13 mouse cellular contexts compared by ENCODE assay signal in the genomic region with DNA sequence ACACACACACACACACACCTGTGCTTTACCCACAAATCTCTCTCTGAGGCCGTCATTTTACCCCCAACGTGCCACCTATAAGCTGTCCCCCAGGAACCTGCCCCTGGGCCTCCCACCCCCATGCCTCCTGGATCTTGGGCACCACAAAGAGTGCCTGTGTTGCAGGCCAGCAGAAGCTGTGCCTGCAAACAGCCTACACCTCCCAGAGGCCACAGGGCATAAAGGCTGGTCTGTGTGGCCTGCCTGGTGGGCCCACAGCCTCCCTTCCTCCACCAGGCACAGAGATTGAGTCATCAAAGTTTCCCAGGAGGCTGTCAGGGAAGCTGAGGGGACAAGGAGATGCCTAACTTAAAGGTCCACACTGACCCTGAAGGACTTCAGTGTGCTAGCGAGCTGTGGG.
A peak's percentile ranks its signal among the peaks of the same experiment; 100 is the strongest.
DNase-seq lines count a peak whose midpoint lies in the region; ATAC-seq lines count a peak whose summit lies in the region.
"Had no signal": no experiment of that assay in that cellular context is flagged by ENCODE, and none has a peak within 500 bp of the region (broad histone marks: within the 10 kb centered on the region; RNA-seq: fewer than 3 reads in every experiment).

No protein-coding gene starts in this region.

- peak overlapping the region; percentile 52; the same call in 1 of the 2 replicates for H3K27ac ChIP-seq in embryonic facial prominence, embryonic 14.5 days (replicated peaks; ENCODE audit: low read depth, low read length)
- no peak overlapping the region for H3K27ac ChIP-seq in embryonic facial prominence, embryonic 10.5 days (replicated peaks)
- H3K27ac ChIP-seq in kidney, embryonic 14.5 days (ENCODE audit: low read depth, low read length) = 0 out of 2 replicates have a peak overlapping the region, but pooled peaks have one; percentile 24
- H3K27ac ChIP-seq in hindbrain, embryonic 16.5 days (ENCODE audit: low read depth, low read length) = no peak overlapping the region
- H3K27ac ChIP-seq: forebrain, embryonic 12.5 days had no signal

- H3K36me3 ChIP-seq in embryonic facial prominence, embryonic 14.5 days (ENCODE audit: control insufficient read depth, insufficient read depth, low read length) = no peaks in the 10 kb centered on the region
- no peaks in the 10 kb centered on the region for H3K36me3 ChIP-seq in embryonic facial prominence, embryonic 10.5 days (replicated peaks)
- no peaks in the 10 kb centered on the region for H3K36me3 ChIP-seq in kidney, embryonic 14.5 days (ENCODE audit: control insufficient read depth, insufficient read depth, low read length)
- H3K36me3 ChIP-seq in hindbrain, embryonic 16.5 days (ENCODE audit: control insufficient read depth, insufficient read depth, low read length) = no peaks in the 10 kb centered on the region
- H3K36me3 ChIP-seq: forebrain, embryonic 12.5 days had no signal

- H3K4me2 ChIP-seq in embryonic facial prominence, embryonic 14.5 days (ENCODE audit: low read depth, low read length) = no peak overlapping the region
- H3K4me2 ChIP-seq in kidney, embryonic 14.5 days (replicated peaks; ENCODE audit: low read depth, low read length) = no peak overlapping the region
- H3K4me2 ChIP-seq in hindbrain, embryonic 16.5 days (ENCODE audit: low read length) = no peak overlapping the region
- H3K4me2 ChIP-seq: forebrain, embryonic 12.5 days; liver, embryonic 11.5 days had no signal

- no peak for ATAC-seq in embryonic facial prominence, embryonic 14.5 days (ENCODE audit: low read depth)
- ATAC-seq in kidney, embryonic 14.5 days (ENCODE audit: low FRiP score, low TSS enrichment) = 0 out of 2 replicates have a peak, but pooled peaks have one; percentile 15
- ATAC-seq in hindbrain, embryonic 16.5 days = 0 out of 2 replicates have a peak, but pooled peaks have one; percentile 56
- ATAC-seq: CD4-positive, CD25-positive, alpha-beta regulatory T cell, adult 4 months had no signal

- no peak for DNase-seq in embryonic facial prominence, embryonic 14.5 days (ENCODE audit: low spot score)
- no peak for DNase-seq in embryonic facial prominence, embryonic 10.5 days (ENCODE audit: low spot score)
- DNase-seq in kidney, postnatal 14 days = no peak
- peak; percentile 41 for DNase-seq in 3T3-L1 (ENCODE audit: low read depth, low spot score)
- no peak for DNase-seq in urinary bladder, adult 18-20 months (ENCODE audit: low spot score in 2 of 2)
- DNase-seq in right cerebral cortex, adult 18-20 months = no peak
- DNase-seq: cerebellum, adult 11-12 months; right cerebral cortex, postnatal 25 days had no signal

- no peak overlapping the region for H3K4me3 ChIP-seq in embryonic facial prominence, embryonic 14.5 days (ENCODE audit: low read depth, low read length)
- no peak overlapping the region for H3K4me3 ChIP-seq in embryonic facial prominence, embryonic 10.5 days
- H3K4me3 ChIP-seq in kidney, embryonic 14.5 days (ENCODE audit: low read length) = no peak overlapping the region
- H3K4me3 ChIP-seq in hindbrain, embryonic 16.5 days (ENCODE audit: low read length) = no peak overlapping the region
- H3K4me3 ChIP-seq: forebrain, embryonic 12.5 days had no signal

- no peak overlapping the region for H3K9ac ChIP-seq in embryonic facial prominence, embryonic 14.5 days (ENCODE audit: low read depth, low read length)
- no peak overlapping the region for H3K9ac ChIP-seq in kidney, embryonic 14.5 days (ENCODE audit: low read depth, low read length)
- no peak overlapping the region for H3K9ac ChIP-seq in hindbrain, embryonic 16.5 days (ENCODE audit: low read depth, low read length)
- H3K9ac ChIP-seq: forebrain, embryonic 12.5 days had no signal

- WGBS in embryonic facial prominence, embryonic 14.5 days = 86% methylated on average over 1 of the region's 3 CpGs
- 41% methylated on average over 3 of the region's 3 CpGs for WGBS in embryonic facial prominence, embryonic 10.5 days
- WGBS in kidney, embryonic 14.5 days = 72% methylated on average over 3 of the region's 3 CpGs
- 72% methylated on average over 3 of the region's 3 CpGs for WGBS in hindbrain, embryonic 16.5 days

- H3K9me3 ChIP-seq in embryonic facial prominence, embryonic 14.5 days (ENCODE audit: control insufficient read depth, low read length) = no peaks in the 10 kb centered on the region
- 0 out of 2 replicates have a peak, but pooled peaks cover 2% of the 10 kb centered on the region for H3K9me3 ChIP-seq in embryonic facial prominence, embryonic 10.5 days
- no peaks in the 10 kb centered on the region for H3K9me3 ChIP-seq in kidney, embryonic 14.5 days (ENCODE audit: control insufficient read depth, low read length)
- no peaks in the 10 kb centered on the region for H3K9me3 ChIP-seq in hindbrain, embryonic 16.5 days (ENCODE audit: control insufficient read depth, low read length)
- H3K9me3 ChIP-seq: forebrain, embryonic 12.5 days had no signal

- peaks cover 4% of the 10 kb centered on the region; the same call in 1 of the 2 replicates for H3K4me1 ChIP-seq in embryonic facial prominence, embryonic 14.5 days (ENCODE audit: control insufficient read depth, insufficient read depth, low read length)
- H3K4me1 ChIP-seq in embryonic facial prominence, embryonic 10.5 days = peaks cover 15% of the 10 kb centered on the region; the same call in 1 of the 2 replicates
- 0 out of 2 replicates have a peak, but pooled peaks cover 5% of the 10 kb centered on the region for H3K4me1 ChIP-seq in kidney, embryonic 14.5 days (ENCODE audit: control insufficient read depth, insufficient read depth, low read length)
- H3K4me1 ChIP-seq in hindbrain, embryonic 16.5 days (ENCODE audit: control insufficient read depth, insufficient read depth, low read depth, low read length) = no peaks in the 10 kb centered on the region; the same call in 1 of the 2 replicates
- H3K4me1 ChIP-seq: forebrain, embryonic 12.5 days had no signal

- H3K27me3 ChIP-seq in embryonic facial prominence, embryonic 14.5 days (replicated peaks; ENCODE audit: control insufficient read depth, insufficient read depth, low read length) = no peaks in the 10 kb centered on the region
- no peaks in the 10 kb centered on the region for H3K27me3 ChIP-seq in embryonic facial prominence, embryonic 10.5 days (replicated peaks; ENCODE audit: low read depth, poor library complexity, severe bottlenecking)
- no peaks in the 10 kb centered on the region for H3K27me3 ChIP-seq in kidney, embryonic 14.5 days (ENCODE audit: control insufficient read depth, insufficient read depth, low read length)
- no peaks in the 10 kb centered on the region for H3K27me3 ChIP-seq in hindbrain, embryonic 16.5 days (replicated peaks; ENCODE audit: control insufficient read depth, insufficient read depth, low read length)
- H3K27me3 ChIP-seq: forebrain, embryonic 12.5 days had no signal

Comparison
In these comparisons a context has a peak if more than half of its experiments do, and no peak if none do; other contexts are left out.
1. H3K27ac ChIP-seq: peak in embryonic facial prominence, embryonic 14.5 days (single experiment) and kidney, embryonic 14.5 days (single experiment); none in embryonic facial prominence, embryonic 10.5 days (single experiment) and hindbrain, embryonic 16.5 days (single experiment).